Mouse (Mus musculus): ENCODE data around the gene 4921517D22Rik. TPM values are rescaled to one million over a fixed set of nuclear protein-coding genes. Genes with fewer than 3 reads are reported as not detected.

Gene 4921517D22Rik
- polyA plus RNA-seq, 1 experiment: not detected

- DNase-seq: peak; percentile 73
- H3K27ac ChIP-seq (ENCODE audit: insufficient read depth, low read length): peak within 1 kb of the TSS; percentile 71
- no peaks in the 10 kb centered on the region for H3K27me3 ChIP-seq (ENCODE audit: control insufficient read depth, insufficient read depth, low read length)
- peak within 1 kb of the TSS; percentile 72 for H3K4me3 ChIP-seq (replicated peaks; ENCODE audit: insufficient read depth, low read depth, low read length)
- TF ChIP-seq POLR2A (IDR thresholded peaks at IDR 0.05; ENCODE audit: borderline replicate concordance, insufficient read depth, low read length) (peak; percentile 55; the same call in 1 of the 2 replicates), CTCF (IDR thresholded peaks at IDR 0.05; ENCODE audit: borderline replicate concordance, insufficient read depth, low read depth, low read length) (no peak)
- H3K4me1 ChIP-seq (ENCODE audit: control insufficient read depth, insufficient read depth, low read length): peaks cover 11% of the 10 kb centered on the region; the same call in 1 of the 2 replicates
- WGBS: 1% methylated on average over 60 of the region's 61 CpGs
Observed at GRCm38 (mm10) chr13:59675151-59676011, 18.5 kb downstream of the 4921517D22Rik start, which contains the start of gene Golm1. Gene Golm1, minus strand, starts transcription at chr13:59675811.

DNA sequence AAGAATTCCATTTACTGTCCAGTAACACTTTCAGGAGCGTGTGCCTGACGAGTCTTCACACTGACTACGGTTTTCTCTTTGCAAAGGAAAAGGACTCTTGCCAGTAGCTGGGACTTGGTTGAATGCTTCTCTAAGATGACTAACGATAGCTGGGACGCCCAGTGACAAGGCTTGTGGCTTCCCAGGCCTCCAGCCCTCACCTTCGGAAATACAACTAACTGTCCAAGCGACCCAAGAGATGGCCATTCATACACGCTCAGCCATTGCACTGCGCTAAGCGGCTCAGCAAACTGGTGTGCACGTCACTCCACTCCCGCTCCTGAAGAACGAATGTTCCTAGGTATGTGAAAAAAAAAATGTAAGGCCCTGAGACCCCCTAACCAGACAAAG is 19.2 kb downstream of the 4921517D22Rik start:
- H3K27me3 ChIP-seq (ENCODE audit: control insufficient read depth, insufficient read depth, low read length): no peaks in the 10 kb centered on the region
- peak; percentile 56 to 63 for DNase-seq
- TF ChIP-seq POLR2A (IDR thresholded peaks at IDR 0.05; ENCODE audit: borderline replicate concordance, insufficient read depth, low read length): no peak
- no peak for TF ChIP-seq CTCF (IDR thresholded peaks at IDR 0.05; ENCODE audit: borderline replicate concordance, insufficient read depth, low read depth, low read length)
- peaks cover 11% of the 10 kb centered on the region; the same call in 1 of the 2 replicates for H3K4me1 ChIP-seq (ENCODE audit: control insufficient read depth, insufficient read depth, low read length)
- peak overlapping the region; percentile 72 for H3K4me3 ChIP-seq (replicated peaks; ENCODE audit: insufficient read depth, low read depth, low read length)
- WGBS: 3% methylated on average over 13 of the region's 13 CpGs
- peak overlapping the region; percentile 71; the same call in 1 of the 2 replicates for H3K27ac ChIP-seq (ENCODE audit: insufficient read depth, low read length)

- peak overlapping the region; percentile 83 for H3K27ac ChIP-seq (ENCODE audit: insufficient read depth, low read length)
- H3K4me3 ChIP-seq (replicated peaks; ENCODE audit: insufficient read depth, low read depth, low read length): peak overlapping the region; percentile 72
- TF ChIP-seq CTCF (IDR thresholded peaks at IDR 0.05; ENCODE audit: borderline replicate concordance, insufficient read depth, low read depth, low read length) (no peak), POLR2A (IDR thresholded peaks at IDR 0.05; ENCODE audit: borderline replicate concordance, insufficient read depth, low read length) (no peak)
- H3K4me1 ChIP-seq (ENCODE audit: control insufficient read depth, insufficient read depth, low read length): peaks cover 11% of the 10 kb centered on the region; the same call in 1 of the 2 replicates
- WGBS: 9% methylated on average over 3 of the region's 3 CpGs
- peak in 1 of 2 experiments; percentile 37 for DNase-seq
- H3K27me3 ChIP-seq (ENCODE audit: control insufficient read depth, insufficient read depth, low read length): no peaks in the 10 kb centered on the region
Observed at GRCm38 (mm10) chr13:59674215-59674614, 19.7 kb downstream of the 4921517D22Rik start.

- H3K4me1 ChIP-seq (ENCODE audit: control insufficient read depth, insufficient read depth, low read length): peaks cover 11% of the 10 kb centered on the region; the same call in 1 of the 2 replicates
- TF ChIP-seq CTCF (IDR thresholded peaks at IDR 0.05; ENCODE audit: borderline replicate concordance, insufficient read depth, low read depth, low read length) (no peak), POLR2A (IDR thresholded peaks at IDR 0.05; ENCODE audit: borderline replicate concordance, insufficient read depth, low read length) (no peak)
Observed at GRCm38 (mm10) chr13:59673597-59673996, 20.3 kb downstream of the 4921517D22Rik start.

GRCm38 (mm10) chr13:59672248-59672647 is 21.7 kb downstream of the 4921517D22Rik start:
- WGBS: 69% methylated on average over 6 of the region's 6 CpGs
- no peak for TF ChIP-seq CTCF (IDR thresholded peaks at IDR 0.05; ENCODE audit: borderline replicate concordance, insufficient read depth, low read depth, low read length)
- TF ChIP-seq POLR2A (IDR thresholded peaks at IDR 0.05; ENCODE audit: borderline replicate concordance, insufficient read depth, low read length): no peak

More at GRCm38 (mm10) chr13:59673597-59673996, 20.3 kb downstream of the 4921517D22Rik start:
- peak overlapping the region; percentile 59; the same call in 1 of the 2 replicates for H3K27ac ChIP-seq (ENCODE audit: insufficient read depth, low read length)
- H3K4me3 ChIP-seq (replicated peaks; ENCODE audit: insufficient read depth, low read depth, low read length): peak overlapping the region; percentile 19
- DNase-seq: no peak
- 50% methylated on average over 7 of the region's 7 CpGs for WGBS
- no peaks in the 10 kb centered on the region for H3K27me3 ChIP-seq (ENCODE audit: control insufficient read depth, insufficient read depth, low read length)

GRCm38 (mm10) chr13:59671521-59671920 is 22.4 kb downstream of the 4921517D22Rik start:
- peaks cover 19% of the 10 kb centered on the region for H3K4me1 ChIP-seq (ENCODE audit: control insufficient read depth, insufficient read depth, low read length)
- no peak overlapping the region for H3K27ac ChIP-seq (ENCODE audit: insufficient read depth, low read length)

More at GRCm38 (mm10) chr13:59672248-59672647, 21.7 kb downstream of the 4921517D22Rik start:
- no peak overlapping the region for H3K4me3 ChIP-seq (replicated peaks; ENCODE audit: insufficient read depth, low read depth, low read length)
- H3K27ac ChIP-seq (ENCODE audit: insufficient read depth, low read length): no peak overlapping the region
- H3K4me1 ChIP-seq (ENCODE audit: control insufficient read depth, insufficient read depth, low read length): peaks cover 15% of the 10 kb centered on the region; the same call in 1 of the 2 replicates
- no peak for DNase-seq
- H3K27me3 ChIP-seq (ENCODE audit: control insufficient read depth, insufficient read depth, low read length): no peaks in the 10 kb centered on the region

DNA sequence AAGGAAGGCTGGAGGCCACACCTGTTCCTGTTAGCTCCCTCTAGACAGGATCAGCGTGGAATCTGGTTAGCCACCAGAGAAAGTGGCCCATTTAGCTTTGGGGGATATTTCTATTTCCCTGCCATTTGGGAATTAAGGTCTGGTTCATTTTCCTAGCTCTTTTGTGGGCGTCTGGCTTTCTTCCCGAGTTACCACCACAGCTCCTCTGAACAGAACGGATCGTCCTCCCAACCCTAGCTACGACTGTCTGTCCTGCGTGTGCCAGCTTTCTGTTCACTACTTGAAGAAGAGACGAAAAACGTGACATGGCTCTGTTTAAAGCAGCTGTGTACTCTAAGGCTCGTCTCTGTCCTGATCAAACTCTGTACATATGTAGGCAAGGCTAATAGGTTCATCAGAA is 24.0 kb downstream of the 4921517D22Rik start:
- no peak for DNase-seq
- WGBS: 33% methylated on average over 10 of the region's 10 CpGs
- Histone ChIP-seq H3K27ac (ENCODE audit: insufficient read depth, low read length) (no peak overlapping the region), H3K27me3 (ENCODE audit: control insufficient read depth, insufficient read depth, low read length) (no peaks in the 10 kb centered on the region), H3K4me3 (replicated peaks; ENCODE audit: insufficient read depth, low read depth, low read length) (no peak overlapping the region), H3K4me1 (ENCODE audit: control insufficient read depth, insufficient read depth, low read length) (peaks cover 28% of the 10 kb centered on the region)
- no peak for TF ChIP-seq POLR2A (IDR thresholded peaks at IDR 0.05; ENCODE audit: borderline replicate concordance, insufficient read depth, low read length)
- no peak for TF ChIP-seq CTCF (IDR thresholded peaks at IDR 0.05; ENCODE audit: borderline replicate concordance, insufficient read depth, low read depth, low read length)

More at GRCm38 (mm10) chr13:59671521-59671920, 22.4 kb downstream of the 4921517D22Rik start:
- no peak for TF ChIP-seq POLR2A (IDR thresholded peaks at IDR 0.05; ENCODE audit: borderline replicate concordance, insufficient read depth, low read length)
- no peak for TF ChIP-seq CTCF (IDR thresholded peaks at IDR 0.05; ENCODE audit: borderline replicate concordance, insufficient read depth, low read depth, low read length)
- no peak for DNase-seq
- Histone ChIP-seq H3K27me3 (ENCODE audit: control insufficient read depth, insufficient read depth, low read length) (no peaks in the 10 kb centered on the region), H3K4me3 (replicated peaks; ENCODE audit: insufficient read depth, low read depth, low read length) (no peak overlapping the region)
- 78% methylated on average over 2 of the region's 2 CpGs for WGBS

Measured in cerebellum, adult 2 months (tissue).